Mouse (Mus musculus) liver, embryonic 14.5 days (tissue): ENCODE data around the gene Synm. TPM values are rescaled to one million over a fixed set of nuclear protein-coding genes. Genes with fewer than 3 reads are reported as not detected.

ENCODE experiments used
- ATAC-seq: fragments of 200-750 bp; cut with Nextera tagmentation; 2 replicates; pipeline ENCODE4 v1.8.0; 2017; ENCODE audit warnings: moderate number of reproducible peaks, mild to moderate bottlenecking, moderate library complexity; ENCODE audit not compliant: insufficient read depth
- DNase-seq, 3 experiments: peaks; one replicate each; pipeline ENCODE4 v3.0.0-alpha.2; 2012 to 2013; ENCODE audit warnings: low read depth in 3 of 3, low spot score in 3 of 3
- H3K27ac ChIP-seq: fragments of 300-500 bp; sonication (generic); 2 replicates; pipeline ENCODE4 v1.5.1; 2014; ENCODE audit warnings: moderate library complexity, mild to moderate bottlenecking, control low read depth, inconsistent platforms
- H3K27me3 ChIP-seq: fragments of 300-500 bp; sonication (generic); 2 replicates; pipeline ENCODE4 v1.6.1; 2014; ENCODE audit warnings: mild to moderate bottlenecking, low read length, moderate library complexity; ENCODE audit not compliant: control insufficient read depth, insufficient read depth
- H3K36me3 ChIP-seq: fragments of 300-500 bp; sonication (generic); replicated peaks from 2 replicates; pipeline ENCODE4 v1.6.1; 2014; ENCODE audit warnings: low read depth; ENCODE audit not compliant: control insufficient read depth, insufficient read depth
- H3K4me1 ChIP-seq, 2 experiments: fragments of 200-500 bp in 1 of 2; fragments of 300-500 bp in 1 of 2; sonication (generic) in 1 of 2; replicated peaks; 2 replicates each; pipeline ENCODE4 v1.6.1; 2012 to 2014; ENCODE audit warnings: antibody characterized with exemption in 1 of 2, inconsistent platforms in 1 of 2, low read length in 1 of 2; ENCODE audit not compliant: control insufficient read depth in 2 of 2, insufficient read depth in 2 of 2
- H3K4me2 ChIP-seq: fragments of 300-500 bp; sonication (generic); 2 replicates; pipeline ENCODE4 v1.6.1; 2014; ENCODE audit warnings: low read depth, mild to moderate bottlenecking, control low read depth, moderate library complexity
- H3K4me3 ChIP-seq, 2 experiments: fragments of 200-500 bp in 1 of 2; fragments of 300-500 bp in 1 of 2; sonication (generic) in 1 of 2; 2 replicates each; pipeline ENCODE4 v1.5.1; 2012 to 2014; ENCODE audit warnings: low read depth in 2 of 2, low read length in 2 of 2, mild to moderate bottlenecking in 2 of 2, control low read depth in 1 of 2, inconsistent platforms in 1 of 2, moderate library complexity in 1 of 2; ENCODE audit not compliant: insufficient read depth in 1 of 2
- H3K9ac ChIP-seq: fragments of 300-500 bp; sonication (generic); replicated peaks from 2 replicates; pipeline ENCODE4 v1.6.1; 2014; ENCODE audit warnings: mild to moderate bottlenecking, control low read depth, moderate library complexity
- H3K9me3 ChIP-seq: fragments of 300-500 bp; sonication (generic); 2 replicates; pipeline ENCODE4 v1.6.1; 2016; ENCODE audit warnings: low read length, mixed read lengths; ENCODE audit not compliant: control insufficient read depth
- CTCF ChIP-seq: IDR thresholded peaks from 2 replicates; pipeline ENCODE4 v1.5.1; 2016; ENCODE audit warnings: antibody characterized with exemption, low read depth, control low read depth
- EP300 ChIP-seq: IDR thresholded peaks from 2 replicates; pipeline ENCODE4 v1.6.1; 2016; ENCODE audit warnings: antibody characterized with exemption, low read depth
- WGBS: fragments of 180-500 bp; shearing (Covaris S2); extraction: QIAGEN DNeasy Blood & Tissue Kit; methylation state at CpG from one replicate; pipeline ENCODE4 v1.1.7; 2014; ENCODE audit not compliant: insufficient replicate concordance; 5-methylcytosine and 5-hydroxymethylcytosine counted together
- polyA plus RNA-seq, 2 experiments: library from polyadenylated mRNA; depleted of rRNA in 1 of 2; stranded (reverse) in 1 of 2; unstranded in 1 of 2; fragments of >200 nt; fragmentation: Nextera tagmentation in 1 of 2; extraction: Ambion mirVana in 1 of 2; gene quantifications; 2 replicates each; pipeline versions ENCODE4 v1.2.1 to v1.2.3; 2012 to 2014

The Synm gene
- polyA plus RNA-seq, 2 experiments, result 0.03 to 0.05 TPM

GRCm38 (mm10) chr7:67717520-67717919 is 42.0 kb downstream of the Synm start:
- no peaks in the 10 kb centered on the region for H3K36me3 ChIP-seq
- no peak overlapping the region for H3K9ac ChIP-seq
- ATAC-seq (no peak), DNase-seq (no peak)
- no peaks in the 10 kb centered on the region for H3K27me3 ChIP-seq
- TF ChIP-seq EP300, result no peak
- H3K4me3 ChIP-seq, result no peak overlapping the region
- no peaks in the 10 kb centered on the region for H3K4me1 ChIP-seq
- H3K27ac ChIP-seq, result no peak overlapping the region
- 67% methylated on average over 3 of the region's 3 CpGs for WGBS
- H3K4me2 ChIP-seq, result no peak overlapping the region
- no peaks in the 10 kb centered on the region for H3K9me3 ChIP-seq

- no peak overlapping the region for H3K27ac ChIP-seq
- H3K4me1 ChIP-seq, result no peaks in the 10 kb centered on the region
- no peaks in the 10 kb centered on the region for H3K9me3 ChIP-seq
- no peak for ATAC-seq
- TF ChIP-seq EP300, result no peak
- TF ChIP-seq CTCF, result no peak
- H3K4me3 ChIP-seq, result no peak overlapping the region
- H3K9ac ChIP-seq, result no peak overlapping the region
- no peak overlapping the region for H3K4me2 ChIP-seq
- WGBS, result 46% methylated on average over 9 of the region's 10 CpGs
- DNase-seq, result no peak
- no peaks in the 10 kb centered on the region for H3K27me3 ChIP-seq
- no peaks in the 10 kb centered on the region for H3K36me3 ChIP-seq
These were observed 42.6 kb downstream of the Synm start for GRCm38 (mm10) chr7:67716925-67717324.

- DNase-seq (no peak), ATAC-seq (no peak)
- Histone ChIP-seq H3K27ac (no peak overlapping the region), H3K4me2 (no peak overlapping the region), H3K9ac (no peak overlapping the region), H3K4me3 (no peak overlapping the region), H3K4me1 (no peaks in the 10 kb centered on the region), H3K36me3 (no peaks in the 10 kb centered on the region), H3K9me3 (no peaks in the 10 kb centered on the region), H3K27me3 (no peaks in the 10 kb centered on the region)
- no peak for TF ChIP-seq EP300
- TF ChIP-seq CTCF, result no peak
- 52% methylated on average over 11 of the region's 11 CpGs for WGBS
These were observed 43.2 kb downstream of the Synm start for GRCm38 (mm10) chr7:67716213-67716878.

- Histone ChIP-seq H3K4me1 (peaks cover 0 to 6% of the 10 kb centered on the region in 2 experiments; a peak in 2 of 4 replicates), H3K27me3 (no peaks in the 10 kb centered on the region), H3K9me3 (no peaks in the 10 kb centered on the region), H3K4me2 (no peak overlapping the region), H3K36me3 (no peaks in the 10 kb centered on the region), H3K27ac (no peak overlapping the region), H3K4me3 (no peak overlapping the region), H3K9ac (no peak overlapping the region)
- TF ChIP-seq CTCF, result no peak
- no peak for TF ChIP-seq EP300
- ATAC-seq (no peak), DNase-seq (no peak)
- 47% methylated on average over 7 of the region's 7 CpGs for WGBS
These were observed 44.4 kb downstream of the Synm start for GRCm38 (mm10) chr7:67715176-67715575.

- 77% methylated on average over 19 of the region's 19 CpGs for WGBS
- Histone ChIP-seq H3K4me3 (no peak overlapping the region), H3K36me3 (no peaks in the 10 kb centered on the region), H3K4me2 (no peak overlapping the region), H3K4me1 (peaks cover 0 to 10% of the 10 kb centered on the region in 2 experiments; a peak in 2 of 4 replicates), H3K9ac (no peak overlapping the region), H3K27me3 (no peaks in the 10 kb centered on the region), H3K9me3 (no peaks in the 10 kb centered on the region), H3K27ac (no peak overlapping the region)
- ATAC-seq, result no peak
- no peak for TF ChIP-seq CTCF
- no peak for DNase-seq
These were observed 45.6 kb downstream of the Synm start for GRCm38 (mm10) chr7:67713820-67714510.
